Mouse (Mus musculus) C2C12 (cell line): Measurements from ENCODE around the gene Fam110c.

Experiments
- CTCF ChIP-seq: IDR thresholded peaks from one replicate; pipeline ENCODE4 v1.5.1; 2011; ENCODE audit not compliant: control insufficient read depth, insufficient read depth, insufficient read length
- FOSL1 ChIP-seq: IDR thresholded peaks from one replicate; pipeline ENCODE4 v1.8.0; 2011; ENCODE audit warnings: mild to moderate bottlenecking, low read length; ENCODE audit not compliant: poor library complexity, insufficient read depth, severe bottlenecking
- MAX ChIP-seq: IDR thresholded peaks from one replicate; pipeline ENCODE4 v1.6.1; 2011; ENCODE audit warnings: mild to moderate bottlenecking, control low read depth
- MYOD1 ChIP-seq: IDR thresholded peaks from one replicate; pipeline ENCODE4 v1.6.1; 2011; ENCODE audit warnings: low read depth; ENCODE audit not compliant: control insufficient read depth, insufficient read length
- MYOG ChIP-seq: IDR thresholded peaks from one replicate; pipeline ENCODE4 v1.6.1; 2011; ENCODE audit not compliant: control insufficient read depth, insufficient read length; ENCODE audit errors: extremely low read depth
- USF1 ChIP-seq: IDR thresholded peaks from one replicate; pipeline ENCODE4 v1.6.1; 2011; ENCODE audit warnings: low read depth, mild to moderate bottlenecking, control low read depth, moderate library complexity

DNA sequence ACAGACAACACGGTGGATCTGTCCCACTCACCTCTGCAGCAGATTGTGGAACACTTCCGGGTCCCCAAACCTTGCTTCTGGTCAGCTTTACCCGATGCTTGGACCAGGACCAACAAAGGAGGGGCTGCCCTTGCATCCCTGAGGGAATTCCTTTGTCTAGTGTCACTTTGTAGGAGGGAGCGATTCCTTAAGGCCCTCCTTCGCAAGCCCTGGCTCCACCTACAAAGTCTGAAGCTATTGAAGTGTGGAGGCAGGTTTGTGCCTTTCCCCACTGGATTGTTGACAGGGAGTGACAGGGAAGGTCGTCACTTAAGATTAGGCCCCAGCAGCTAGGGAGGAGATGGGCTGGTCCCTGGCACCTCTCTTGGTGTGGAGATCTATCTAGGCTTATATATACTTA is 16.7 kb downstream of the Fam110c start:
- TF ChIP-seq CTCF (no peak), MAX (no peak), MYOD1 (no peak), MYOG (no peak), USF1 (no peak), FOSL1 (no peak)
